26 mouse cellular contexts compared by ENCODE assay signal in the genomic region with DNA sequence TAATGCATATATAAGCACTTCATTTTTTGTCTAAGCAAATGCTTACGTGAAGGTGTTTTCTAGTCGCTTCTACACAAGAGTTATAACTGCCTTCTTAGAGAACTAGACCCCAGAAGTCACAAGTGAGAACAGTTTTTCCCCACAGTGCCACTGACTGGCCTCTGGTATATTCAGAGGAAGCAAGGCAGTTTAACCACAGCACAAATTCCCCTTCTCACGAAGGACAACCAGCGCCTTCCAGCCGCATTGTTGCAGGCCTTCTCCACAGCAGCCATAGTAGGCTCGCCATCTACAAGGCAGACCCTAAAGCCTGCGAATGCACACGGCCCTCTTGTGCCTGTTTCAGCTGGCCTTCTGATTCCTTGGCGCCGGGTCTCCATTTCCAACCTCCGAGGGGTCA. TPM values are rescaled to one million over a fixed set of nuclear protein-coding genes. Genes with fewer than 3 reads are reported as not detected.
"Had no signal": no experiment of that assay in that cellular context is flagged by ENCODE, and none has a peak within 500 bp of the region (broad histone marks: within the 10 kb centered on the region; RNA-seq: fewer than 3 reads in every experiment).

No protein-coding gene starts in this region.

- ATAC-seq: lung, postnatal 0 days; midbrain, embryonic 16.5 days had no signal

- H3K27ac ChIP-seq: lung, embryonic 15.5 days; macrophage; midbrain, embryonic 10.5 days; midbrain, embryonic 12.5 days; neural tube, embryonic 13.5 days; neural tube, embryonic 15.5 days had no signal

- H3K4me2 ChIP-seq: lung, embryonic 15.5 days; midbrain, embryonic 12.5 days; neural tube, embryonic 13.5 days; neural tube, embryonic 15.5 days had no signal

- H3K9me3 ChIP-seq: lung, embryonic 15.5 days; midbrain, embryonic 10.5 days; midbrain, embryonic 12.5 days; neural tube, embryonic 13.5 days; neural tube, embryonic 15.5 days had no signal

- H3K4me1 ChIP-seq: midbrain, embryonic 10.5 days; midbrain, embryonic 12.5 days; neural tube, embryonic 13.5 days; neural tube, embryonic 15.5 days had no signal

- H3K4me3 ChIP-seq: lung, embryonic 15.5 days; midbrain, embryonic 10.5 days; midbrain, embryonic 12.5 days; myocyte; neural tube, embryonic 13.5 days; neural tube, embryonic 15.5 days had no signal

- H3K9ac ChIP-seq: lung, embryonic 15.5 days; midbrain, embryonic 12.5 days; neural tube, embryonic 13.5 days; neural tube, embryonic 15.5 days had no signal

- H3K36me3 ChIP-seq: lung, embryonic 15.5 days; neural tube, embryonic 15.5 days had no signal

- DNase-seq: lung, adult 2 months; lung, postnatal 14 days; lung, postnatal 36 days; midbrain, embryonic 14.5 days; retina, postnatal 1 day; right cerebral cortex, adult 18-20 months; right cerebral cortex, postnatal 25 days; right cerebral cortex, postnatal 4 days; spleen, adult 18-20 months; thymus, adult 18-20 months; thymus, postnatal 14 days; thymus, postnatal 36 days had no signal

- H3K27me3 ChIP-seq: lung, embryonic 15.5 days; midbrain, embryonic 12.5 days; neural tube, embryonic 13.5 days; neural tube, embryonic 15.5 days had no signal

RNA-seq across cellular contexts. Expression of gene Gdf7, which starts 32.1 kb away (rescaled TPM):
- total RNA-seq: megakaryocyte, adult 5-6 weeks; megakaryocyte-erythroid progenitor cell, adult 5-6 weeks had no signal
- polyA plus RNA-seq: lung, embryonic 15.5 days; lung, postnatal 0 days; macrophage; small intestine, adult 2 months; stomach, embryonic 14.5 days; thymus, postnatal 0 days had no signal
